ENCODE assay signal across 8 mouse cellular contexts in genomic region chr12:31633970-31634342, GRCm38 (mm10). TPM values are rescaled to one million over a fixed set of nuclear protein-coding genes. Genes with fewer than 3 reads are reported as not detected.
DNase-seq lines count a peak whose midpoint lies in the region; ATAC-seq and TF ChIP-seq lines count a peak whose summit lies in the region.

No protein-coding gene starts in this region.

- no peak for TF ChIP-seq CTCF in CH12.LX (conservative IDR thresholded peaks at IDR 0.05 in 1 of 2, IDR thresholded peaks at IDR 0.05 in 1 of 2; ENCODE audit: low read depth in 2 of 2, low read length in 2 of 2)
- TF ChIP-seq CTCF in liver, postnatal 0 days (IDR thresholded peaks at IDR 0.05; ENCODE audit: low read depth) = no peak

- no peaks in the 10 kb centered on the region for H3K27me3 ChIP-seq in CH12.LX (replicated peaks)
- no peaks in the 10 kb centered on the region for H3K27me3 ChIP-seq in embryonic facial prominence, embryonic 14.5 days (replicated peaks; ENCODE audit: control insufficient read depth, insufficient read depth, low read length)
- no peaks in the 10 kb centered on the region for H3K27me3 ChIP-seq in hindbrain, embryonic 11.5 days (ENCODE audit: control insufficient read depth, insufficient read depth, low read length)
- H3K27me3 ChIP-seq in liver, postnatal 0 days (ENCODE audit: insufficient read depth, low read length) = no peaks in the 10 kb centered on the region

- H3K36me3 ChIP-seq in CH12.LX (replicated peaks in 1 of 2; ENCODE audit: control insufficient read depth in 1 of 2, insufficient read depth in 1 of 2, low read length in 1 of 2) = peaks cover 10 to 37% of the 10 kb centered on the region in 2 experiments
- no peaks in the 10 kb centered on the region for H3K36me3 ChIP-seq in embryonic facial prominence, embryonic 14.5 days (ENCODE audit: control insufficient read depth, insufficient read depth, low read length)
- H3K36me3 ChIP-seq in hindbrain, embryonic 11.5 days (ENCODE audit: control insufficient read depth, insufficient read depth, low read length) = no peaks in the 10 kb centered on the region
- 0 out of 2 replicates have a peak, but pooled peaks cover 1% of the 10 kb centered on the region for H3K36me3 ChIP-seq in liver, postnatal 0 days (replicated peaks; ENCODE audit: insufficient read depth, low read length)

- peak overlapping the region; percentile 87 for H3K9ac ChIP-seq in CH12.LX (ENCODE audit: insufficient read depth, low read depth)
- H3K9ac ChIP-seq in embryonic facial prominence, embryonic 14.5 days (ENCODE audit: low read depth, low read length) = peak overlapping the region; percentile 83
- peak overlapping the region; percentile 79 for H3K9ac ChIP-seq in hindbrain, embryonic 11.5 days (ENCODE audit: low read depth, low read length)
- peak overlapping the region; percentile 84 for H3K9ac ChIP-seq in liver, postnatal 0 days (replicated peaks)

- 0 out of 2 replicates have a peak overlapping the region, but pooled peaks have one; percentile 0 for H3K4me2 ChIP-seq in CH12.LX (ENCODE audit: insufficient read depth, low read depth, poor library complexity, severe bottlenecking)
- H3K4me2 ChIP-seq in embryonic facial prominence, embryonic 14.5 days (ENCODE audit: low read depth, low read length) = peak overlapping the region; percentile 88
- peak overlapping the region; percentile 76 for H3K4me2 ChIP-seq in hindbrain, embryonic 11.5 days (replicated peaks; ENCODE audit: low read depth, low read length)
- H3K4me2 ChIP-seq in liver, postnatal 0 days (ENCODE audit: low read depth, low read length) = peak overlapping the region; percentile 93

- dilution Hi-C loops in CH12.LX (cut with MboI; ENCODE audit: extremely low pct_ligation_motif_present, extremely low pct_unique_long_range_greater_than_20kb, low sequenced_read_pairs) = no loop called here

- no peak for TF ChIP-seq RAD21 in CH12.LX (IDR thresholded peaks at IDR 0.05; ENCODE audit: low read depth, low read length)

- H3K4me3 ChIP-seq in CH12.LX (replicated peaks in 1 of 3; ENCODE audit: low read depth in 2 of 3, low read length in 2 of 3, poor library complexity in 1 of 3) = peak overlapping the region; percentile 65 to 92 (median 80)
- H3K4me3 ChIP-seq in embryonic facial prominence, embryonic 14.5 days (ENCODE audit: low read depth, low read length) = peak overlapping the region; percentile 64
- peak overlapping the region; percentile 52 for H3K4me3 ChIP-seq in hindbrain, embryonic 11.5 days (ENCODE audit: low read depth, low read length)
- peak overlapping the region; percentile 62 for H3K4me3 ChIP-seq in liver, postnatal 0 days (ENCODE audit: low read depth, low read length)

- TF ChIP-seq POLR2A in CH12.LX (IDR thresholded peaks at IDR 0.05; ENCODE audit: low read depth, low read length) = no peak

- no peaks in the 10 kb centered on the region for H3K9me3 ChIP-seq in CH12.LX (replicated peaks; ENCODE audit: low read length)
- H3K9me3 ChIP-seq in embryonic facial prominence, embryonic 14.5 days (ENCODE audit: control insufficient read depth, low read length) = no peaks in the 10 kb centered on the region
- H3K9me3 ChIP-seq in hindbrain, embryonic 11.5 days (ENCODE audit: control insufficient read depth, low read length) = no peaks in the 10 kb centered on the region
- H3K9me3 ChIP-seq in liver, postnatal 0 days (ENCODE audit: low read length) = no peaks in the 10 kb centered on the region

- H3K4me1 ChIP-seq in CH12.LX (ENCODE audit: control insufficient read depth in 1 of 2, insufficient read depth in 2 of 2) = peaks cover 6 to 28% of the 10 kb centered on the region in 2 experiments; a peak in 2 of 4 replicates
- peaks cover 6% of the 10 kb centered on the region; the same call in 1 of the 2 replicates for H3K4me1 ChIP-seq in embryonic facial prominence, embryonic 14.5 days (ENCODE audit: control insufficient read depth, insufficient read depth, low read length)
- no peaks in the 10 kb centered on the region; the same call in 1 of the 2 replicates for H3K4me1 ChIP-seq in hindbrain, embryonic 11.5 days (replicated peaks; ENCODE audit: control insufficient read depth, insufficient read depth, low read length)
- peaks cover 8% of the 10 kb centered on the region; the same call in 1 of the 2 replicates for H3K4me1 ChIP-seq in liver, postnatal 0 days (ENCODE audit: insufficient read depth)

- no peak for TF ChIP-seq EP300 in CH12.LX (IDR thresholded peaks at IDR 0.05; ENCODE audit: low read length)
- TF ChIP-seq EP300 in liver, postnatal 0 days (IDR thresholded peaks at IDR 0.05; ENCODE audit: low read depth) = no peak

- in situ Hi-C loops in CH12.LX (cut with MboI; ENCODE audit: low pct_ligation_motif_present, low pct_unique_long_range_greater_than_20kb, low sequenced_read_pairs) = no loop called here

- peak; percentile 23; the same call in 1 of the 2 replicates for ATAC-seq in embryonic facial prominence, embryonic 14.5 days (ENCODE audit: low read depth)
- ATAC-seq in hindbrain, embryonic 11.5 days (ENCODE audit: low FRiP score) = peak; percentile 60
- ATAC-seq in liver, postnatal 0 days = peak; percentile 53

- 8% methylated on average over 13 of the region's 13 CpGs for WGBS in embryonic facial prominence, embryonic 14.5 days
- 13% methylated on average over 13 of the region's 13 CpGs for WGBS in hindbrain, embryonic 11.5 days
- 6% methylated on average over 13 of the region's 13 CpGs for WGBS in liver, postnatal 0 days (ENCODE audit: insufficient replicate concordance)

- peaks cover 10% of the 10 kb centered on the region for H3K79me2 ChIP-seq in CH12.LX (replicated peaks; ENCODE audit: control insufficient read depth, extremely low read depth, insufficient read depth, poor library complexity, severe bottlenecking)

- DNase-seq in embryo, embryonic 10 days (ENCODE audit: low spot score) = peak; percentile 47
- DNase-seq in embryo, embryonic 9.5 days (ENCODE audit: extremely low spot score) = no peak
- peak; percentile 49 for DNase-seq in CH12.LX (ENCODE audit: extremely low read depth)
- peak; percentile 26 for DNase-seq in embryonic facial prominence, embryonic 14.5 days (ENCODE audit: low spot score)
- peak; percentile 62 for DNase-seq in hindbrain, embryonic 11.5 days (ENCODE audit: low spot score)
- DNase-seq in liver, postnatal 0 days = peak; percentile 40
- DNase-seq in retina, embryonic 14.5 days (ENCODE audit: low spot score) = peak; percentile 59
- DNase-seq in Muller cell, postnatal 12 days (ENCODE audit: inconsistent ontology term) = no peak

- peak overlapping the region; percentile 37; the same call in 1 of the 2 replicates for H3K27ac ChIP-seq in CH12.LX (ENCODE audit: insufficient read depth, low read depth)
- H3K27ac ChIP-seq in embryonic facial prominence, embryonic 14.5 days (replicated peaks; ENCODE audit: low read depth, low read length) = peak overlapping the region; percentile 67; the same call in 1 of the 2 replicates
- H3K27ac ChIP-seq in hindbrain, embryonic 11.5 days (ENCODE audit: low read depth, low read length) = no peak overlapping the region
- peak overlapping the region; percentile 49; the same call in 1 of the 2 replicates for H3K27ac ChIP-seq in liver, postnatal 0 days (ENCODE audit: low read depth)

TF ChIP-seq in CH12.LX, 34 proteins besides CTCF, POLR2A, EP300 and RAD21:
- TF ChIP-seq TBP (conservative IDR thresholded peaks at IDR 0.05; ENCODE audit: low read depth, low read length) (peak; percentile 49; the same call in 1 of the 2 replicates), MXI1 (IDR thresholded peaks at IDR 0.05; ENCODE audit: low read depth, low read length) (0 out of 2 replicates have a peak, but pooled peaks have one; percentile 11), SIN3A (IDR thresholded peaks at IDR 0.05; ENCODE audit: low read length) (0 out of 2 replicates have a peak, but pooled peaks have one; percentile 35), MEF2A (IDR thresholded peaks at IDR 0.05; ENCODE audit: borderline replicate concordance, low read depth, low read length) (no peak)
TF ChIP-seq in CH12.LX: peak in this region for 3.

RNA-seq across cellular contexts. Expression of gene Bcap29, which starts 0.5 kb away (rescaled TPM):
- total RNA-seq in CH12.LX (2012; rRNA removed) = 31.4 and 32.4 TPM in 2 replicates
- total RNA-seq in CH12.LX (2014; rRNA removed) = 104 and 112 TPM in 2 replicates
- polyA plus RNA-seq in CH12.LX (2012; ENCODE audit: insufficient read length, low read depth) = 127 and 128 TPM in 2 replicates
- polyA plus RNA-seq in embryonic facial prominence, embryonic 14.5 days (2014; fragmentation: Nextera tagmentation; extraction: Ambion mirVana) = 28.4 and 36.0 TPM in 2 replicates
- 27.3 and 30.6 TPM in 2 replicates for polyA plus RNA-seq in hindbrain, embryonic 11.5 days (2014; fragmentation: Nextera tagmentation; extraction: Ambion mirVana)
- 27.0 and 27.9 TPM in 2 replicates for polyA plus RNA-seq in liver, postnatal 0 days (2015; fragmentation: Nextera tagmentation; extraction: Ambion mirVana)

RNA-seq across cellular contexts. Expression of gene Dus4l, which starts 20.7 kb away (rescaled TPM):
- total RNA-seq in CH12.LX (2012; rRNA removed) (16.1 and 17.9 TPM in 2 replicates), CH12.LX (2014; rRNA removed) (32.8 and 37.0 TPM in 2 replicates)
- polyA plus RNA-seq in CH12.LX (2012; ENCODE audit: insufficient read length, low read depth) = 23.2 and 26.2 TPM in 2 replicates
- 8.9 and 9.3 TPM in 2 replicates for polyA plus RNA-seq in embryonic facial prominence, embryonic 14.5 days (2014; fragmentation: Nextera tagmentation; extraction: Ambion mirVana)
- polyA plus RNA-seq in hindbrain, embryonic 11.5 days (2014; fragmentation: Nextera tagmentation; extraction: Ambion mirVana) = 9.3 and 13.2 TPM in 2 replicates
- 3.8 and 4.8 TPM in 2 replicates for polyA plus RNA-seq in liver, postnatal 0 days (2015; fragmentation: Nextera tagmentation; extraction: Ambion mirVana)

RNA-seq across cellular contexts. Expression of gene Cog5, which starts 20.7 kb away (rescaled TPM):
- total RNA-seq in CH12.LX (2012; rRNA removed) (31.6 and 34.8 TPM in 2 replicates), CH12.LX (2014; rRNA removed) (40.6 and 42.7 TPM in 2 replicates)
- 32.0 and 39.3 TPM in 2 replicates for polyA plus RNA-seq in CH12.LX (2012; ENCODE audit: insufficient read length, low read depth)
- 32.4 and 34.0 TPM in 2 replicates for polyA plus RNA-seq in embryonic facial prominence, embryonic 14.5 days (2014; fragmentation: Nextera tagmentation; extraction: Ambion mirVana)
- 41.1 TPM in 2 replicates for polyA plus RNA-seq in hindbrain, embryonic 11.5 days (2014; fragmentation: Nextera tagmentation; extraction: Ambion mirVana)
- polyA plus RNA-seq in liver, postnatal 0 days (2015; fragmentation: Nextera tagmentation; extraction: Ambion mirVana) = 6.4 and 6.6 TPM in 2 replicates

Comparison
In these comparisons a context has a peak if more than half of its experiments do, and no peak if none do; other contexts are left out.
1. DNase-seq: peak in embryo, embryonic 10 days (single experiment), CH12.LX (single experiment), embryonic facial prominence, embryonic 14.5 days (single experiment), hindbrain, embryonic 11.5 days (single experiment), liver, postnatal 0 days (single experiment) and retina, embryonic 14.5 days (single experiment); none in embryo, embryonic 9.5 days (single experiment) and Muller cell, postnatal 12 days (single experiment).
2. H3K4me2 ChIP-seq: peak in every context shown above with its lines; median percentile 93 in liver, postnatal 0 days; 88 in embryonic facial prominence, embryonic 14.5 days; 76 in hindbrain, embryonic 11.5 days; 0 in CH12.LX.
3. Peak in every context shown above with its lines, with median percentiles within 50 percentile points of each other: H3K4me3 ChIP-seq, H3K9ac ChIP-seq and ATAC-seq.